Mouse (Mus musculus) heart, embryonic 16.5 days (tissue): ENCODE measurements around the gene Cyfip2. TPM values are rescaled to one million over a fixed set of nuclear protein-coding genes. Genes with fewer than 3 reads are reported as not detected.

Experiments used
- ATAC-seq: fragments of 200-750 bp; cut with Nextera tagmentation; replicated peaks from 2 replicates; pipeline ENCODE4 v1.8.0; 2017; ENCODE audit warnings: moderate number of reproducible peaks; ENCODE audit not compliant: insufficient read depth, low FRiP score; ENCODE audit errors: extremely low read depth
- H3K27ac ChIP-seq: fragments of 300-500 bp; sonication (generic); 2 replicates; pipeline ENCODE4 v1.5.1; 2014; ENCODE audit warnings: mild to moderate bottlenecking, low read length, control low read depth, moderate library complexity
- H3K27me3 ChIP-seq: fragments of 300-500 bp; sonication (generic); 2 replicates; pipeline ENCODE4 v1.6.1; 2014; ENCODE audit warnings: low read length, mixed read lengths; ENCODE audit not compliant: control insufficient read depth, insufficient read depth
- H3K36me3 ChIP-seq: fragments of 300-500 bp; sonication (generic); 2 replicates; pipeline ENCODE4 v1.6.1; 2014; ENCODE audit not compliant: control insufficient read depth, insufficient read depth
- H3K4me1 ChIP-seq: fragments of 300-500 bp; sonication (generic); 2 replicates; pipeline ENCODE4 v1.6.1; 2014; ENCODE audit warnings: low read length, mixed read lengths; ENCODE audit not compliant: control insufficient read depth, insufficient read depth
- H3K4me2 ChIP-seq: fragments of 300-500 bp; sonication (generic); 2 replicates; pipeline ENCODE4 v1.6.1; 2014; ENCODE audit warnings: low read depth, mild to moderate bottlenecking, control low read depth, low read length
- H3K4me3 ChIP-seq: fragments of 300-500 bp; sonication (generic); 2 replicates; pipeline ENCODE4 v1.5.1; 2014; ENCODE audit warnings: mild to moderate bottlenecking, control low read depth, low read length
- H3K9ac ChIP-seq: fragments of 300-500 bp; sonication (generic); 2 replicates; pipeline ENCODE4 v1.6.1; 2014; ENCODE audit warnings: low read length, control low read depth
- H3K9me3 ChIP-seq: fragments of 300-500 bp; sonication (generic); replicated peaks from 2 replicates; pipeline ENCODE4 v1.6.1; 2016; ENCODE audit warnings: low read length; ENCODE audit not compliant: control insufficient read depth
- WGBS: fragments of 180-500 bp; shearing (Covaris S2); extraction: QIAGEN DNeasy Blood & Tissue Kit; methylation state at CpG from one replicate; pipeline ENCODE4 v1.1.7; 2014; 5-methylcytosine and 5-hydroxymethylcytosine counted together
- polyA plus RNA-seq: library from polyadenylated mRNA; unstranded; fragments of >200 nt; fragmentation: Nextera tagmentation; extraction: Ambion mirVana; gene quantifications from 2 replicates; pipeline ENCODE4 v1.2.1, GENCODE M21; 2015

Gene Cyfip2
- polyA plus RNA-seq, 1 experiment from 2014 or later: 14.8 TPM

- H3K4me3 ChIP-seq: no peak overlapping the region
- 74% methylated on average over 7 of the region's 7 CpGs for WGBS
- no peak overlapping the region for H3K4me2 ChIP-seq
- no peak overlapping the region for H3K9ac ChIP-seq
- H3K27ac ChIP-seq: no peak overlapping the region
- 0 out of 2 replicates have a peak, but pooled peaks cover 3% of the 10 kb centered on the region for H3K36me3 ChIP-seq
- no peaks in the 10 kb centered on the region for H3K4me1 ChIP-seq
- H3K27me3 ChIP-seq: no peaks in the 10 kb centered on the region
- H3K9me3 ChIP-seq: no peaks in the 10 kb centered on the region
- no peak for ATAC-seq
These were observed 71.4 kb downstream of the Cyfip2 start for GRCm38 (mm10) chr11:46241150-46241673.

- Histone ChIP-seq H3K27me3 (no peaks in the 10 kb centered on the region), H3K27ac (no peak overlapping the region), H3K36me3 (0 out of 2 replicates have a peak, but pooled peaks cover 3% of the 10 kb centered on the region), H3K4me2 (no peak overlapping the region), H3K9ac (no peak overlapping the region), H3K4me3 (no peak overlapping the region), H3K4me1 (no peaks in the 10 kb centered on the region), H3K9me3 (no peaks in the 10 kb centered on the region)
- ATAC-seq: no peak
- WGBS: 44% methylated on average over 4 of the region's 4 CpGs
These were observed 75.7 kb downstream of the Cyfip2 start for GRCm38 (mm10) chr11:46236976-46237375.

- H3K27me3 ChIP-seq: no peaks in the 10 kb centered on the region
- no peak within 1 kb of the TSS for H3K9ac ChIP-seq
- no peaks in the 10 kb centered on the region for H3K4me1 ChIP-seq
- no peak within 1 kb of the TSS for H3K4me3 ChIP-seq
- 74% methylated on average over 11 of the region's 11 CpGs for WGBS
- H3K36me3 ChIP-seq: no peaks in the 10 kb centered on the region
- no peak for ATAC-seq
- H3K9me3 ChIP-seq: no peaks in the 10 kb centered on the region
- no peak within 1 kb of the TSS for H3K27ac ChIP-seq
- no peak within 1 kb of the TSS for H3K4me2 ChIP-seq
These were observed 77.3 kb downstream of the Cyfip2 start, which contains the start of gene Fndc9 for GRCm38 (mm10) chr11:46235334-46235733. TSS of gene Fndc9 (plus strand) at chr11:46235531.

GRCm38 (mm10) chr11:46233966-46234365, 78.7 kb downstream of the Cyfip2 start:
- H3K27ac ChIP-seq: no peak overlapping the region
- no peaks in the 10 kb centered on the region for H3K36me3 ChIP-seq
- no peak overlapping the region for H3K4me2 ChIP-seq
- H3K9ac ChIP-seq: no peak overlapping the region
- no peaks in the 10 kb centered on the region for H3K4me1 ChIP-seq
- no peak overlapping the region for H3K4me3 ChIP-seq
- no peaks in the 10 kb centered on the region for H3K9me3 ChIP-seq
- H3K27me3 ChIP-seq: no peaks in the 10 kb centered on the region
- ATAC-seq: no peak
- WGBS: 66% methylated on average over 4 of the region's 4 CpGs

GRCm38 (mm10) chr11:46232803-46233202, 79.9 kb downstream of the Cyfip2 start:
- Histone ChIP-seq H3K9me3 (no peaks in the 10 kb centered on the region), H3K36me3 (no peaks in the 10 kb centered on the region), H3K4me2 (no peak overlapping the region), H3K4me1 (no peaks in the 10 kb centered on the region), H3K9ac (no peak overlapping the region), H3K27ac (no peak overlapping the region), H3K27me3 (no peaks in the 10 kb centered on the region), H3K4me3 (no peak overlapping the region)
- WGBS: 88% methylated on average over 4 of the region's 4 CpGs
- ATAC-seq: no peak

GRCm38 (mm10) chr11:46230184-46230583, 82.5 kb downstream of the Cyfip2 start:
- no peaks in the 10 kb centered on the region for H3K36me3 ChIP-seq
- H3K9me3 ChIP-seq: no peaks in the 10 kb centered on the region
- H3K4me3 ChIP-seq: no peak overlapping the region
- whole genome bisulfite sequencing: 69% methylated on average over 6 of the region's 6 CpGs
- H3K4me1 ChIP-seq: no peaks in the 10 kb centered on the region
- no peaks in the 10 kb centered on the region for H3K27me3 ChIP-seq
- H3K27ac ChIP-seq: no peak overlapping the region
- no peak overlapping the region for H3K4me2 ChIP-seq
- no peak for ATAC-seq
- no peak overlapping the region for H3K9ac ChIP-seq

GRCm38 (mm10) chr11:46225345-46225744, 87.3 kb downstream of the Cyfip2 start:
- no peak overlapping the region for H3K9ac ChIP-seq
- no peak overlapping the region for H3K27ac ChIP-seq
- no peak overlapping the region for H3K4me2 ChIP-seq
- H3K4me1 ChIP-seq: no peaks in the 10 kb centered on the region
- no peaks in the 10 kb centered on the region for H3K36me3 ChIP-seq
- no peak for ATAC-seq
- no peaks in the 10 kb centered on the region for H3K9me3 ChIP-seq
- H3K4me3 ChIP-seq: no peak overlapping the region
- WGBS: 81% methylated on average over 5 of the region's 5 CpGs
- H3K27me3 ChIP-seq: no peaks in the 10 kb centered on the region

- no peak for ATAC-seq
These were observed 89.1 kb downstream of the Cyfip2 start for GRCm38 (mm10) chr11:46223575-46223974.

GRCm38 (mm10) chr11:46220211-46220610, 92.4 kb downstream of the Cyfip2 start:
- H3K36me3 ChIP-seq: 0 out of 2 replicates have a peak, but pooled peaks cover 2% of the 10 kb centered on the region
- H3K9ac ChIP-seq: no peak overlapping the region
- H3K4me3 ChIP-seq: no peak overlapping the region
- no peaks in the 10 kb centered on the region for H3K27me3 ChIP-seq
- 75% methylated on average over 2 of the region's 2 CpGs for WGBS
- no peaks in the 10 kb centered on the region for H3K9me3 ChIP-seq
- H3K4me1 ChIP-seq: peaks cover 4% of the 10 kb centered on the region
- H3K27ac ChIP-seq: no peak overlapping the region
- H3K4me2 ChIP-seq: no peak overlapping the region
- ATAC-seq: no peak

More at GRCm38 (mm10) chr11:46223575-46223974, 89.1 kb downstream of the Cyfip2 start:
- Histone ChIP-seq H3K4me1 (no peaks in the 10 kb centered on the region), H3K4me2 (no peak overlapping the region), H3K36me3 (no peaks in the 10 kb centered on the region), H3K27ac (no peak overlapping the region), H3K9me3 (no peaks in the 10 kb centered on the region), H3K4me3 (no peak overlapping the region), H3K9ac (no peak overlapping the region), H3K27me3 (no peaks in the 10 kb centered on the region)
- 74% methylated on average over 2 of the region's 2 CpGs for WGBS
